Mouse (Mus musculus): ENCODE measurements around the gene Ankrd1.

Ankrd1 gene

GRCm38 (mm10) chr19:36119783-36120471, at the start of gene Ankrd1:
Ankrd1 (minus strand) TSS chr19:36120099.
- no peak for DNase-seq (ENCODE audit: low spot score)

- no peak for DNase-seq (ENCODE audit: low spot score)
These were observed 49.2 kb upstream of the Ankrd1 start for GRCm38 (mm10) chr19:36169101-36169500.

GRCm38 (mm10) chr19:36168121-36168520, 48.2 kb upstream of the Ankrd1 start:
- no peak for DNase-seq (ENCODE audit: low spot score)

GRCm38 (mm10) chr19:36167291-36167896, 47.5 kb upstream of the Ankrd1 start:
- DNase-seq (ENCODE audit: low spot score), result no peak

GRCm38 (mm10) chr19:36166401-36167160, 46.7 kb upstream of the Ankrd1 start:
- DNase-seq (ENCODE audit: low spot score), result no peak

- DNase-seq (ENCODE audit: low spot score), result no peak
These were observed 45.5 kb upstream of the Ankrd1 start for GRCm38 (mm10) chr19:36165351-36165750.

GRCm38 (mm10) chr19:36150241-36151007, 30.5 kb upstream of the Ankrd1 start:
- no peak for DNase-seq (ENCODE audit: low spot score)

GRCm38 (mm10) chr19:36148578-36148977, 28.7 kb upstream of the Ankrd1 start:
- DNase-seq (ENCODE audit: low spot score), result no peak

- no peak for DNase-seq (ENCODE audit: low spot score)
These were observed 23.7 kb upstream of the Ankrd1 start for GRCm38 (mm10) chr19:36143571-36143970.

GRCm38 (mm10) chr19:36133731-36134130, 13.8 kb upstream of the Ankrd1 start:
- DNase-seq (ENCODE audit: low spot score), result no peak

- DNase-seq (ENCODE audit: low spot score), result no peak
These were observed 13.2 kb upstream of the Ankrd1 start for GRCm38 (mm10) chr19:36133064-36133463.

- DNase-seq (ENCODE audit: low spot score), result no peak
These were observed 12.1 kb upstream of the Ankrd1 start for GRCm38 (mm10) chr19:36131990-36132389.

GRCm38 (mm10) chr19:36130181-36130580, 10.3 kb upstream of the Ankrd1 start:
- no peak for DNase-seq (ENCODE audit: low spot score)

- DNase-seq (ENCODE audit: low spot score), result no peak
These were observed 9.7 kb upstream of the Ankrd1 start for GRCm38 (mm10) chr19:36129643-36130042.

GRCm38 (mm10) chr19:36129213-36129612, 9.3 kb upstream of the Ankrd1 start:
- no peak for DNase-seq (ENCODE audit: low spot score)

- DNase-seq (ENCODE audit: low spot score), result no peak
These were observed 8.5 kb upstream of the Ankrd1 start for GRCm38 (mm10) chr19:36128440-36128839.

- DNase-seq (ENCODE audit: low spot score), result no peak
These were observed 4.3 kb upstream of the Ankrd1 start for GRCm38 (mm10) chr19:36124203-36124602.

- DNase-seq (ENCODE audit: low spot score), result no peak
These were observed 680 bp downstream of the Ankrd1 start for GRCm38 (mm10) chr19:36119219-36119618.

- no peak for DNase-seq (ENCODE audit: low spot score)
These were observed 3.7 kb downstream of the Ankrd1 start for GRCm38 (mm10) chr19:36116185-36116584.

GRCm38 (mm10) chr19:36112007-36112406, 7.9 kb downstream of the Ankrd1 start:
- no peak for DNase-seq (ENCODE audit: low spot score)

GRCm38 (mm10) chr19:36111054-36111895, 8.6 kb downstream of the Ankrd1 start:
- no peak for DNase-seq (ENCODE audit: low spot score)
